ENCODE assay signal across 8 mouse cellular contexts in genomic region chr4:97648825-97649625, GRCm38 (mm10).
DNase-seq lines count a peak whose midpoint lies in the region; ATAC-seq lines count a peak whose summit lies in the region.

No protein-coding gene starts in this region.

- H3K4me3 ChIP-seq in heart, embryonic 11.5 days (ENCODE audit: low read depth, low read length) = no peak overlapping the region
- H3K4me3 ChIP-seq in hindbrain, embryonic 13.5 days = no peak overlapping the region
- H3K4me3 ChIP-seq in limb, embryonic 10.5 days = no peak overlapping the region

- H3K36me3 ChIP-seq in heart, embryonic 11.5 days (ENCODE audit: control insufficient read depth, insufficient read depth, low read length) = no peaks in the 10 kb centered on the region
- H3K36me3 ChIP-seq in hindbrain, embryonic 13.5 days = no peaks in the 10 kb centered on the region
- no peaks in the 10 kb centered on the region for H3K36me3 ChIP-seq in limb, embryonic 10.5 days

- WGBS in heart, embryonic 11.5 days (ENCODE audit: insufficient replicate concordance) = 35% methylated on average over 11 of the region's 11 CpGs
- WGBS in hindbrain, embryonic 13.5 days = 8% methylated on average over 11 of the region's 11 CpGs
- 60% methylated on average over 11 of the region's 11 CpGs for whole genome bisulfite sequencing in limb, embryonic 10.5 days

- no peaks in the 10 kb centered on the region for H3K9me3 ChIP-seq in heart, embryonic 11.5 days (replicated peaks; ENCODE audit: control insufficient read depth, low read length)
- H3K9me3 ChIP-seq in hindbrain, embryonic 13.5 days = no peaks in the 10 kb centered on the region
- H3K9me3 ChIP-seq in limb, embryonic 10.5 days (replicated peaks) = no peaks in the 10 kb centered on the region

- no peak overlapping the region for H3K4me2 ChIP-seq in heart, embryonic 11.5 days
- H3K4me2 ChIP-seq in hindbrain, embryonic 13.5 days = peak overlapping the region; percentile 25

- no peak overlapping the region for H3K9ac ChIP-seq in heart, embryonic 11.5 days (ENCODE audit: low read depth, low read length)
- no peak overlapping the region for H3K9ac ChIP-seq in hindbrain, embryonic 13.5 days

- no peak overlapping the region for H3K27ac ChIP-seq in heart, embryonic 11.5 days (ENCODE audit: low read depth, low read length)
- H3K27ac ChIP-seq in hindbrain, embryonic 13.5 days = peak overlapping the region; percentile 86
- peak overlapping the region; percentile 63 for H3K27ac ChIP-seq in limb, embryonic 10.5 days

- H3K4me1 ChIP-seq in heart, embryonic 11.5 days (ENCODE audit: control insufficient read depth, insufficient read depth, low read length) = peaks cover 5% of the 10 kb centered on the region; the same call in 1 of the 2 replicates
- peaks cover 34% of the 10 kb centered on the region for H3K4me1 ChIP-seq in hindbrain, embryonic 13.5 days (replicated peaks)
- H3K4me1 ChIP-seq in limb, embryonic 10.5 days = peaks cover 26% of the 10 kb centered on the region

- no peaks in the 10 kb centered on the region for H3K27me3 ChIP-seq in heart, embryonic 11.5 days (ENCODE audit: control insufficient read depth, insufficient read depth, low read length)
- H3K27me3 ChIP-seq in hindbrain, embryonic 13.5 days = no peaks in the 10 kb centered on the region
- no peaks in the 10 kb centered on the region for H3K27me3 ChIP-seq in limb, embryonic 10.5 days (ENCODE audit: low read depth, poor library complexity, severe bottlenecking)

- DNase-seq in heart, adult 11 months = peak; percentile 95
- DNase-seq in frontal cortex, postnatal 10 days (ENCODE audit: low spot score in 2 of 2) = peak; percentile 69 to 81
- DNase-seq in limb, embryonic 10.5 days (ENCODE audit: low spot score) = peak; percentile 42
- DNase-seq in right cerebral cortex, adult 18-20 months = peak; percentile 85
- no peak for DNase-seq in liver

- no peak for ATAC-seq in heart, embryonic 11.5 days (replicated peaks; ENCODE audit: insufficient number of reproducible peaks, low FRiP score, low TSS enrichment)
- peak; percentile 91 for ATAC-seq in hindbrain, embryonic 13.5 days (ENCODE audit: low FRiP score)
- no peak for ATAC-seq in megakaryocyte progenitor cell, adult 5-6 weeks (replicated peaks; ENCODE audit: poor library complexity)
